Mouse (Mus musculus) intestine, embryonic 14.5 days (tissue): ENCODE data around the gene Wdr91. TPM values are rescaled to one million over a fixed set of nuclear protein-coding genes. Genes with fewer than 3 reads are reported as not detected.

ENCODE experiments used
- ATAC-seq: fragments of 200-750 bp; cut with Nextera tagmentation; replicated peaks from 2 replicates; pipeline ENCODE4 v1.8.0; 2017; ENCODE audit warnings: low read depth, moderate number of reproducible peaks, moderate TSS enrichment, moderate library complexity; ENCODE audit not compliant: low FRiP score, low TSS enrichment
- DNase-seq: peaks from one replicate; pipeline ENCODE4 v3.0.0-alpha.2; 2018; ENCODE audit warnings: low spot score
- H3K27ac ChIP-seq: fragments of 300-500 bp; sonication (generic); 2 replicates; pipeline ENCODE4 v1.5.1; 2014; ENCODE audit warnings: low read depth, mild to moderate bottlenecking, control low read depth
- H3K27me3 ChIP-seq: fragments of 300-500 bp; sonication (generic); replicated peaks from 2 replicates; pipeline ENCODE4 v1.6.1; 2014; ENCODE audit warnings: low read length, control low read depth; ENCODE audit not compliant: control insufficient read depth, insufficient read depth
- H3K36me3 ChIP-seq: fragments of 300-500 bp; sonication (generic); 2 replicates; pipeline ENCODE4 v1.6.1; 2014; ENCODE audit warnings: low read length, control low read depth; ENCODE audit not compliant: control insufficient read depth, insufficient read depth
- H3K4me1 ChIP-seq: fragments of 300-500 bp; sonication (generic); replicated peaks from 2 replicates; pipeline ENCODE4 v1.6.1; 2014; ENCODE audit warnings: low read length, control low read depth, mixed read lengths; ENCODE audit not compliant: control insufficient read depth, insufficient read depth
- H3K4me2 ChIP-seq: fragments of 300-500 bp; sonication (generic); 2 replicates; pipeline ENCODE4 v1.6.1; 2014; ENCODE audit warnings: low read length
- H3K4me3 ChIP-seq: fragments of 300-500 bp; sonication (generic); 2 replicates; pipeline ENCODE4 v1.5.1; 2014; ENCODE audit warnings: low read depth, low read length, control low read depth, mixed read lengths
- H3K9ac ChIP-seq: fragments of 300-500 bp; sonication (generic); 2 replicates; pipeline ENCODE4 v1.6.1; 2014; ENCODE audit warnings: mild to moderate bottlenecking, low read length
- H3K9me3 ChIP-seq: fragments of 300-500 bp; sonication (generic); 2 replicates; pipeline ENCODE4 v1.6.1; 2016; ENCODE audit warnings: low read length, control low read depth; ENCODE audit not compliant: control insufficient read depth
- WGBS: fragments of 180-500 bp; shearing (Covaris S2); extraction: QIAGEN DNeasy Blood & Tissue Kit; methylation state at CpG from one replicate; pipeline ENCODE4 v1.1.7; 2014; 5-methylcytosine and 5-hydroxymethylcytosine counted together
- polyA plus RNA-seq: library from polyadenylated mRNA; unstranded; fragments of >200 nt; fragmentation: Nextera tagmentation; extraction: Ambion mirVana; gene quantifications from 2 replicates; pipeline ENCODE4 v1.2.1, GENCODE M21; 2014

Wdr91 gene
- polyA plus RNA-seq, 1 experiment from 2014 or later, result 8.2 TPM

DNA sequence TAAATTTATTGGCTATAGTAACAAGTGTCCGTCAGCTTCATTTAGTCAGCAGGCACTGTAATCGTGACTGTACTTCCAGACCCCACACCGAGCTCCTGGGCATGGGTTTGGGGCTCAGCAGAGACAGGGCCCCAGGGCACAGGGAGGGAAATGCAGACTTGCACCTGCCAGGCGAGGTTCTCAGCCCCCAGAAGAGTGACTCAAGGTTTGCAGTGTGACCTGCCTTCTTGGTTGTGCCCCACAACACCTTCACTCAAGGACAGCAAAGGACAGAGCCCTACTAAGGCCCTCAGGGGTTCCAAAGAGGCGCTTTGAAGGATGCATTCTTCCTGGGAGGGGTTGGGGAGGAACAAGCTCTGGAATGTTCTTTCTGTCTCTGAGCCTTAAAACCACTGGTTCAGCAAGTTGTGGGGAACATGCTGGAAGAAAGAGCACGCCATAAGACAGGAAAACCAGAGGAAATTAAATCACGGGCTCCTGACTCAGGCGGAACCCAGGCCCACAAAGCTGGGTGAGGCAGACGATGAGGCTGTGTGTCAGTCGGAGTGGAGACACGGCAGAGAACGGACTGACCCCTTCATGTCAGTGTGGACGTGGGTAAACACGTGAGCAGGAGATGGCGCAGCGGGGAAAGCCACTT is 31.5 kb downstream of the Wdr91 start:
- H3K36me3 ChIP-seq, result peaks cover 20% of the 10 kb centered on the region; the same call in 1 of the 2 replicates
- 83% methylated on average over 16 of the region's 16 CpGs for WGBS
- no peaks in the 10 kb centered on the region for H3K9me3 ChIP-seq
- H3K4me2 ChIP-seq, result no peak overlapping the region
- H3K27me3 ChIP-seq, result no peaks in the 10 kb centered on the region
- ATAC-seq (no peak), DNase-seq (no peak)
- peaks cover 20% of the 10 kb centered on the region; the same call in 1 of the 2 replicates for H3K4me1 ChIP-seq
- no peak overlapping the region for H3K9ac ChIP-seq
- no peak overlapping the region for H3K27ac ChIP-seq
- H3K4me3 ChIP-seq, result no peak overlapping the region

DNA sequence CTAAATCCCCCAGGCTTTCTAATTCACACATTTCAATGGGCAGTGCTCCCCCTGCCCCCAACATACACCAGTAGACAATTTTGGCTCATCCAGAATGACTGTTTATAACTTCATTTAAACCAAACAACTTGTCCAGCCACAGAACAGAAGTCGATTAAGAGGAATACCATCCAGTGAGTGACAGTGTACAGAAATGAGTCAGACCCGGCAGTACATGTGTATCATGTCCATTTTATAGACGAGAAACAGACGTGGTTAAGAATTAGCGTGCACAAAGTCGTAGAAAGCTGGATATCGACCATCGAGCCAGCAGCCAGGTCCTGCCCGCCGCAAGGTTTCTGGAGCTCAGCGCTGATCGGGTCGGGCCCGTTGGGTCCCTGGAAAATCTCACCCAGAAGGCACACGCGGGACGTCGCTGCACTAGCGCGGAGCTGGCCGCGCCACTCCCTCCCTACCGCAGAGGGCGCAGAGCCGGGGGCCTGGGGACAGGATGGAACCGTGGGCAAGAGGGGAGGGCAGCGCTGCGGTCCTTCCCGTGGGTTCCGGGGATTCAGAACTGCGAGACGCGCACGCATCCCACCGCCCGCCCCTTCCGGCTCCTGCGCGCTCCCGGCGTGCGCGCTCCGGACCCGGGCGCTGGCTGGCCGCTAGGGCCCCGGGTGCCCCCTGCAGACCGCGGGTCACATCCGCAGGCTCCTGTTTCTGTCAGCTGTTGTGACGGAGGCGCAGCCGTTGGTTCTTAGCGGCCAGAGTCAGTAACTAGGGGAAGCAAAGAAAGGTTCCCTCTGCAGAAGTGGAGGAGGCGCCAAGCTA is 33.0 kb downstream of the Wdr91 start, which contains the start of gene Cyren:
Cyren (minus strand) TSS at position 552 of the 813 bp plus-strand sequence.
- ATAC-seq (peak; percentile 91), DNase-seq (peak; percentile 90)
- H3K9me3 ChIP-seq, result no peaks in the 10 kb centered on the region

DNA sequence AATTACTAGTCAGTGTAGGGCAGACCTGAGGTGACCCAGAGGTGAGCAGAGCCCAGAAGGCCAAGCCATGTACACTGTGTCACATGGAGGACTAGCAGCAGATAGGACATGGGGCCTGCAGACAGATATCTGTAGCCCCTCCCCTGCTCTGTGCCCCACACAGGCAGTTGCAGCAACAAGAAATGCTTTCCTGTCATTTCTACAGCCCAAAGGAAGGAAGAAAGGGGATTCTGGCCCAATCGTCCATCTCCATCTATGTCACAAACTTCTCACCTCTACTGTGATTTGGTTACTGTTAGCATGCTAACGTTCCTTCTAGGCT is 33.9 kb downstream of the Wdr91 start:
- WGBS, result 13% methylated on average over 2 of the region's 2 CpGs
- ATAC-seq, result 0 out of 2 replicates have a peak, but pooled peaks have one; percentile 21
- H3K4me1 ChIP-seq, result peaks cover 20% of the 10 kb centered on the region; the same call in 1 of the 2 replicates
- H3K27ac ChIP-seq, result peak overlapping the region; percentile 86; the same call in 1 of the 2 replicates
- no peaks in the 10 kb centered on the region for H3K9me3 ChIP-seq
- peak overlapping the region; percentile 61; the same call in 1 of the 2 replicates for H3K4me3 ChIP-seq
- no peaks in the 10 kb centered on the region for H3K27me3 ChIP-seq
- H3K9ac ChIP-seq, result peak overlapping the region; percentile 80
- peak overlapping the region; percentile 60 for H3K4me2 ChIP-seq
- H3K36me3 ChIP-seq, result peaks cover 18% of the 10 kb centered on the region
- no peak for DNase-seq

More for the DNA sequence above, 33.0 kb downstream of the Wdr91 start, which contains the start of gene Cyren:
- no peaks in the 10 kb centered on the region for H3K27me3 ChIP-seq
- H3K4me2 ChIP-seq, result peak within 1 kb of the TSS; percentile 60
- H3K9ac ChIP-seq, result peak within 1 kb of the TSS; percentile 80
- under 1% methylated on average over 55 of the region's 56 CpGs for WGBS
- H3K4me1 ChIP-seq, result peaks cover 20% of the 10 kb centered on the region; the same call in 1 of the 2 replicates
- H3K27ac ChIP-seq, result peak within 1 kb of the TSS; percentile 86
- H3K36me3 ChIP-seq, result peaks cover 18% of the 10 kb centered on the region
- H3K4me3 ChIP-seq, result peak within 1 kb of the TSS; percentile 61

DNA sequence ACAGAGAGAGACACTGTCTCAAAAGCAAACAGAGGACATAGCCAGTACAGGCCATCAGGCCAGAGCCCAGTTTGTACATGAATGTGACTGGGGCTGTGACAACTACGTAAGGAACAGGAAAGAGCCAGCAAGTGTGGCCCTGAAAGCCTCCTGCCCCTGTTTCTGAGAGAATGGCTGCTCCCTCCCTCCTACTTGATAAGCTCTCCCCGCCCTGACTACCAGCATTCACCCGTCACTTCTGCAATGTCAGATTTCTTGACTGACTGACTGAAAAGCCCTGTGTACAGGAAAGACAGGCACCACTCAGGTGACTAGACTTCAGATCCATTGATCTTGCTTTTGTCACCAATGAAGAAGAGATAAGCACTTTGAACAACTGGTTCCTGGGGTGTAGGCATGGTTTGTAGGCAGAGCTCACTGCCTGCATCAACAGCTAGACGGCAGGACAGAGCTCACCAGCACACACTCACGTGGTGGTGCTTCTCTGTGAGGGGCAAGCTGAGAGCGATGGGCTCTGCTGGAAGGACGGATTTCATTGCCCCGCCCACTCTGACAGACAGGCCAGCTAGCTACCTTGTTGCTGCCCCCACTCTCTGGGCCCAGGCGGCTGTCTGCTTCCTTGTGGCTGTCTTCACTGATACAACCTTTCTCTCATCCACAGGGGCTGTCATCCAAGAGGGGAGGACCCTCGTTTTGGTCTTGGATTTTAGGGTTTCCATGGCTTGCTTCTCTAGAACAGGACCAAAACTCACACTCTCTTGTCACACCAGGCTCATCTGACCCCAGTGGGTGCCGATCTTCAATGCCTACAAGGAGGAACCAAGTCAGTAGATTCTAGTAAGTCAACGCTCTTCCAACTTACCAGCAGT is 34.5 kb downstream of the Wdr91 start:
- WGBS, result 51% methylated on average over 12 of the region's 12 CpGs
- no peak for DNase-seq
- peaks cover 20% of the 10 kb centered on the region; the same call in 1 of the 2 replicates for H3K4me1 ChIP-seq
- peaks cover 15% of the 10 kb centered on the region for H3K36me3 ChIP-seq
- ATAC-seq, result no peak
- no peak overlapping the region for H3K27ac ChIP-seq
- no peaks in the 10 kb centered on the region for H3K9me3 ChIP-seq
- no peak overlapping the region for H3K4me3 ChIP-seq
- H3K9ac ChIP-seq, result no peak overlapping the region
- peak overlapping the region; percentile 60 for H3K4me2 ChIP-seq
- no peaks in the 10 kb centered on the region for H3K27me3 ChIP-seq

DNA sequence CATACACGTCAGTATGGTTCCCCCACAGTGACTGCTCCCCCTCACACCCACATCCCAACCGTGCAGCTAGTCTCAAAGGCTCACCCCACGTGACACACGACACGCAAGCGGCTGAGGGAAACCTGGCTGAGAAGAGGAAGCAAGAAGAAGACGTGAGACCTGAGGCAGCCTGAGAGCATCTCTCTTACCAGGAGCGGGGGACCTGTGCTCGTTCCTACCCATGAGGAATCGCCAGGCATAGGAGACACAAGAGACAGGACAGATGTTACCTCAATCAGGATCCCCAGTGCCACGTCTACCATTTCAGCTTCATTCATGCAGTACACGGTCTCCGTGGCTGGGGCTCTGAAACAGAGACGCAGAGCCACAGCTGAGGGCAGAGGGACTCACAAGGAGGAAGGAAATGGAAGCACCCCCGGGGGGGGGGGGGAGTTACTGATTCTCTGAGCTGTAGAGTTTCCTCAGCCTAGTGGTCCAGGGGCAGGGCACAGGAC is 35.4 kb downstream of the Wdr91 start:
- DNase-seq, result no peak
- ATAC-seq, result no peak
- 85% methylated on average over 15 of the region's 15 CpGs for WGBS
- no peak overlapping the region for H3K9ac ChIP-seq
- peaks cover 20% of the 10 kb centered on the region; the same call in 1 of the 2 replicates for H3K4me1 ChIP-seq
- no peaks in the 10 kb centered on the region for H3K27me3 ChIP-seq
- H3K36me3 ChIP-seq, result peaks cover 6% of the 10 kb centered on the region
- H3K4me2 ChIP-seq, result no peak overlapping the region
- H3K27ac ChIP-seq, result no peak overlapping the region
- no peak overlapping the region for H3K4me3 ChIP-seq
- no peaks in the 10 kb centered on the region for H3K9me3 ChIP-seq

DNA sequence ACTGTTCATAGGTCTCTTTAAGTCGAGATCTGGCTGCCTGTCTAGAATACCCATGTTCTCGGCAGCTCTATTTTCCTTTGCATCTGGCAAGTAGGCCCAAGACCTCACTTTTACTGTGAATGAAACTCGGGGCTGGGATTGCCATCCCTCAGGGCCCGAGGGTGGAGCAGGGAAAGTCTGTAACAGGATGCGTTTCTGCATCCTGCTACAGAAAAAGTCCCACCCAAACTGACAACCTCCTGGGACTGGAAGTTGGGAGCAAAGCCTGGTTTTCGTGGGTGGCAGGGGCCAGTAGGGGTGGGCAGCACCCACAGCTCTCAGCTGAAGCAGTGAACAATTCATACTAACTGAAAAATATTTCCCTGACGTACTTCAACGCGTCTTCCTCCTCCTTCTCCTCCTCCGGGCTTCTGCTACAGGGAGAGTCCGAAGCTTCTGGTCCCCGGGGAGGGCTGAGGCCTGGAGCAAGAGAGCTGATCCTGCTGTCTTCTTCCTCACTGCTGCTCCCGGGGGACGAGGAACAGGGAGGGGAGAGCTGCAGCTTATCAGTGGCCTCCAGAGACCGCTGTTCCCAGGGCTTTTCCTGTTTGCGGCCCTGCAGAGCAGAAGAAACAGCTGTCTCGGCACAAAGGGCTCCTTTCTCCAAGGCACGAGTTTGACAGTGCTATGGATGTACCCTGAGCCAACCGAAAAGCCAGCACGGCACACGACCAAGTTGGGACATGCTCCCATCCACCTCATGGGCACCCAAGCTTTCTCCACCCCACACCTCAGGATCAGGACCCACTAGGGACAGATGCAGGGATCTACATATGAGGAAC is 36.4 kb downstream of the Wdr91 start:
- Histone ChIP-seq H3K4me1 (peaks cover 21% of the 10 kb centered on the region; the same call in 1 of the 2 replicates), H3K27me3 (no peaks in the 10 kb centered on the region), H3K36me3 (peaks cover 4% of the 10 kb centered on the region; the same call in 1 of the 2 replicates), H3K4me2 (no peak overlapping the region), H3K27ac (0 out of 2 replicates have a peak overlapping the region, but pooled peaks have one; percentile 33), H3K4me3 (no peak overlapping the region), H3K9ac (no peak overlapping the region), H3K9me3 (no peaks in the 10 kb centered on the region)
- DNase-seq (peak; percentile 50), ATAC-seq (no peak)
- 55% methylated on average over 21 of the region's 21 CpGs for WGBS

DNA sequence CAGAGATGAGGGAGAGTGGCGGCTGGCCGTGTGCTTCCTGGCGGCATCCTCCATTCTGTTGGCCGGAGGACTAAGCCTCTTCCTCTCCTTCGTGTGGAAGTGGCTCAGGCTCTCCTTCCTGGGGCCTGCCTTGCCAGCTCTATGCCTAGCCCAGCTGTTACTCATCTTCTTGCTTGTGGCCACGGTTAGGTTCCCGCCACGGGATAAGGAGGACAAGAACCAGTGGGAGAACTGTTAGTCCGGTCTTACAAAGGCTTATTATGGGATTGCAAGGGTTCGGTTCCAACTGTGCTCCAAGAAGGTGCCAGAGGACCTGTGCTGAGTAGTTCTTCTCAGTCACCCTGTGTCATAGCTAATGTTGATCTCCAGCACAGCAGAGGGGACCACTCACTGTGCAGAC is 37.8 kb downstream of the Wdr91 start:
- Histone ChIP-seq H3K27ac (no peak overlapping the region), H3K4me2 (no peak overlapping the region), H3K27me3 (no peaks in the 10 kb centered on the region), H3K36me3 (peaks cover 4% of the 10 kb centered on the region; the same call in 1 of the 2 replicates), H3K9me3 (no peaks in the 10 kb centered on the region), H3K4me3 (no peak overlapping the region), H3K4me1 (peaks cover 18% of the 10 kb centered on the region; the same call in 1 of the 2 replicates), H3K9ac (no peak overlapping the region)
- ATAC-seq (no peak), DNase-seq (peak; percentile 46)
- 79% methylated on average over 10 of the region's 10 CpGs for WGBS
